Mouse (Mus musculus) heart, embryonic 16.5 days (tissue): Measurements from ENCODE around the gene Erbin. TPM values are rescaled to one million over a fixed set of nuclear protein-coding genes. Genes with fewer than 3 reads are reported as not detected.
A peak's percentile ranks its signal among the peaks of the same experiment; 100 is the strongest.

Source experiments
- ATAC-seq: fragments of 200-750 bp; cut with Nextera tagmentation; replicated peaks from 2 replicates; pipeline ENCODE4 v1.8.0; 2017; ENCODE audit warnings: moderate number of reproducible peaks; ENCODE audit not compliant: insufficient read depth, low FRiP score; ENCODE audit errors: extremely low read depth
- H3K27ac ChIP-seq: fragments of 300-500 bp; sonication (generic); 2 replicates; pipeline ENCODE4 v1.5.1; 2014; ENCODE audit warnings: mild to moderate bottlenecking, low read length, control low read depth, moderate library complexity
- H3K27me3 ChIP-seq: fragments of 300-500 bp; sonication (generic); 2 replicates; pipeline ENCODE4 v1.6.1; 2014; ENCODE audit warnings: low read length, mixed read lengths; ENCODE audit not compliant: control insufficient read depth, insufficient read depth
- H3K36me3 ChIP-seq: fragments of 300-500 bp; sonication (generic); 2 replicates; pipeline ENCODE4 v1.6.1; 2014; ENCODE audit not compliant: control insufficient read depth, insufficient read depth
- H3K4me1 ChIP-seq: fragments of 300-500 bp; sonication (generic); 2 replicates; pipeline ENCODE4 v1.6.1; 2014; ENCODE audit warnings: low read length, mixed read lengths; ENCODE audit not compliant: control insufficient read depth, insufficient read depth
- H3K4me2 ChIP-seq: fragments of 300-500 bp; sonication (generic); 2 replicates; pipeline ENCODE4 v1.6.1; 2014; ENCODE audit warnings: low read depth, mild to moderate bottlenecking, control low read depth, low read length
- H3K4me3 ChIP-seq: fragments of 300-500 bp; sonication (generic); 2 replicates; pipeline ENCODE4 v1.5.1; 2014; ENCODE audit warnings: mild to moderate bottlenecking, control low read depth, low read length
- H3K9ac ChIP-seq: fragments of 300-500 bp; sonication (generic); 2 replicates; pipeline ENCODE4 v1.6.1; 2014; ENCODE audit warnings: low read length, control low read depth
- H3K9me3 ChIP-seq: fragments of 300-500 bp; sonication (generic); replicated peaks from 2 replicates; pipeline ENCODE4 v1.6.1; 2016; ENCODE audit warnings: low read length; ENCODE audit not compliant: control insufficient read depth
- WGBS: fragments of 180-500 bp; shearing (Covaris S2); extraction: QIAGEN DNeasy Blood & Tissue Kit; methylation state at CpG from one replicate; pipeline ENCODE4 v1.1.7; 2014; 5-methylcytosine and 5-hydroxymethylcytosine counted together
- polyA plus RNA-seq: library from polyadenylated mRNA; unstranded; fragments of >200 nt; fragmentation: Nextera tagmentation; extraction: Ambion mirVana; gene quantifications from 2 replicates; pipeline ENCODE4 v1.2.1, GENCODE M21; 2015

The Erbin gene
- polyA plus RNA-seq, 1 experiment from 2014 or later, result 10.2 TPM

GRCm38 (mm10) chr13:103955652-103956051 lies 35.3 kb upstream of the Erbin start:
- Histone ChIP-seq H3K9me3 (no peaks in the 10 kb centered on the region), H3K4me3 (no peak overlapping the region), H3K27ac (no peak overlapping the region), H3K4me2 (no peak overlapping the region), H3K9ac (no peak overlapping the region), H3K36me3 (no peaks in the 10 kb centered on the region), H3K27me3 (no peaks in the 10 kb centered on the region), H3K4me1 (peaks cover 7% of the 10 kb centered on the region)
- no peak for ATAC-seq
- WGBS, result 49% methylated on average over 2 of the region's 2 CpGs

DNA sequence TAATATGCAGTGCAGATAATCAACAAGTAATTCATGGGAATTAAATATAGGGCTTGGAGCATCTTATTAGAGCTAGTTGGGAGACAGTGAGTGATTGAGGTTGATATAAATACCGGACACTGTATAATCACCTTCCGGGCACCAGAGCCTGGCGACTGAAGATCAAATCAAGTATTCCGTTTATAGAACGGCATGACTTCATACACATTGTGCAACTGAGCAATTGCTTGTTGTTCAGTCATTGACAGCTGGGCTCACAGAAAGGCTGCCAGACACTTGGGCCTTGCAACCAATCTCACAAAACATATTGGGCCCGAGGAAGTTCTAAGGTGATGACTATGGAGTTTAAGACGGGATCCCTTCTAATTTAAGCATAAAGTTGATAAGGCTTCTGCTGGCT lies 31.1 kb upstream of the Erbin start:
- no peaks in the 10 kb centered on the region for H3K36me3 ChIP-seq
- H3K27me3 ChIP-seq, result no peaks in the 10 kb centered on the region
- ATAC-seq, result no peak
- WGBS, result 61% methylated on average over 7 of the region's 7 CpGs
- no peak overlapping the region for H3K27ac ChIP-seq
- H3K4me1 ChIP-seq, result peaks cover 3% of the 10 kb centered on the region; the same call in 1 of the 2 replicates
- no peak overlapping the region for H3K9ac ChIP-seq
- no peak overlapping the region for H3K4me3 ChIP-seq
- no peak overlapping the region for H3K4me2 ChIP-seq
- no peaks in the 10 kb centered on the region for H3K9me3 ChIP-seq

DNA sequence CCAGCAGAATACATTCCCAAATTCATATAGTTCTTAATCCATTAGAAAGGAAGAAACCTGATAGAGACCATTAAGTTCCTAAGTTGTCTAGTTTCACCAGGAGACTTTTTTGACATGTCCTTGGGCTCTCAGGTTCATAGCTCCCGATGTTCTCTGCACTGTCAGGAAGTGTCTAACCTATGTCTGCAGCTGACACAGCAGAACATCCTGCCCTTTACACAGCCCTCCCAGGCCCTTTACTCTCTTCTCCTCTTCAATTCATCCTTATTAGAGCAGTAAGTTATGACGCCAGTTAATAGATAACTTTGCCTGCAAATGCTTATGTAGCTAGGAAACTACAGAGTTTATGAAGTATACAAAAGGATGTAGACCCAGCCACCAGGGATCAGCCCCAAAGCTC lies 20.5 kb upstream of the Erbin start:
- no peak for ATAC-seq
- Histone ChIP-seq H3K9me3 (no peaks in the 10 kb centered on the region), H3K4me1 (no peaks in the 10 kb centered on the region), H3K27ac (no peak overlapping the region), H3K4me2 (no peak overlapping the region), H3K36me3 (no peaks in the 10 kb centered on the region), H3K27me3 (no peaks in the 10 kb centered on the region), H3K9ac (no peak overlapping the region), H3K4me3 (no peak overlapping the region)
- WGBS, result 68% methylated on average over 2 of the region's 2 CpGs

GRCm38 (mm10) chr13:103924586-103924985 lies 4.3 kb upstream of the Erbin start:
- H3K27ac ChIP-seq, result no peak overlapping the region
- ATAC-seq, result no peak
- no peak overlapping the region for H3K4me3 ChIP-seq
- 38% methylated on average over 6 of the region's 6 CpGs for WGBS
- no peaks in the 10 kb centered on the region for H3K27me3 ChIP-seq
- H3K9me3 ChIP-seq, result no peaks in the 10 kb centered on the region
- no peak overlapping the region for H3K9ac ChIP-seq
- H3K4me2 ChIP-seq, result no peak overlapping the region
- H3K4me1 ChIP-seq, result peaks cover 7% of the 10 kb centered on the region
- no peaks in the 10 kb centered on the region for H3K36me3 ChIP-seq

DNA sequence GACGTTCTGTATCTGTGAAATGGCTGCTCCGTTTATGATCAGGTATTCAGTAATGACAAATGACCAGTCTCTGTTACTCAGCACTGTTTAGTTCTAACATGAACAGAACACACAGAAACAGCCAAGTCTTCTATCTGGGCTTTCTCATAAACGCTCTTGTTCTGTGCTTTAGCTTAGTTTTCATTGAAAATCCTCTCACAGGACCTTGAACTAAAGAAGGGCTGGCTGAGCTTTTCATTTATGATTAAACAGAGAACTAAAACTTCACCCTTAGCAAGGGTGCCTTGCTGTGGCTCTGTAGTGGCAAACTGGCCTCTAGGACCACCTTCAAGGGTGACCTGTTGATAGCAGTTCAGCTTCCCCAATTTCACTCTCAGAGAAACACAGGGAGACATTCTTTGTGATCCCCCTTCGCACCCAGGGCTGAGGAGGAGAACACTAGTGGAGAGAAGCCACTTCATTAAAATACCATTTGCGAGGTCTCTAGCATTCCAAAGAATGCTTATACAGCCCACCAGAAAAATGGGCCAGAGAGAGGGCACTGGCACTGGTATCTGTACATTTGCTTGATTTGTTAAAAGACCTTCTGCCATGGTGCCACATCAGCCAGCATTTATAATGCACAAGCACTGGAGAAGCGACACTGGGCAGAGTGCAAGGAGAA lies 3.2 kb upstream of the Erbin start:
- WGBS, result 82% methylated on average over 6 of the region's 6 CpGs
- Histone ChIP-seq H3K4me3 (no peak overlapping the region), H3K27ac (no peak overlapping the region), H3K4me2 (no peak overlapping the region), H3K27me3 (no peaks in the 10 kb centered on the region), H3K9ac (no peak overlapping the region), H3K36me3 (no peaks in the 10 kb centered on the region), H3K4me1 (peaks cover 7% of the 10 kb centered on the region), H3K9me3 (no peaks in the 10 kb centered on the region)
- ATAC-seq, result no peak

GRCm38 (mm10) chr13:103921831-103922380 lies 1.6 kb upstream of the Erbin start:
- H3K27ac ChIP-seq, result peak overlapping the region; percentile 100
- no peak for ATAC-seq
- H3K4me3 ChIP-seq, result peak overlapping the region; percentile 71
- no peaks in the 10 kb centered on the region for H3K36me3 ChIP-seq
- peak overlapping the region; percentile 91 for H3K4me2 ChIP-seq
- no peaks in the 10 kb centered on the region for H3K9me3 ChIP-seq
- peak overlapping the region; percentile 99 for H3K9ac ChIP-seq
- WGBS, result 19% methylated on average over 11 of the region's 11 CpGs
- peaks cover 11% of the 10 kb centered on the region for H3K4me1 ChIP-seq
- H3K27me3 ChIP-seq, result no peaks in the 10 kb centered on the region

- no peaks in the 10 kb centered on the region for H3K9me3 ChIP-seq
- under 1% methylated on average over 60 of the region's 125 CpGs for WGBS
- H3K4me1 ChIP-seq, result peaks cover 14% of the 10 kb centered on the region
- H3K9ac ChIP-seq, result peak overlapping the region; percentile 99
- peak overlapping the region; percentile 91 for H3K4me2 ChIP-seq
- peak overlapping the region; percentile 100 for H3K27ac ChIP-seq
- H3K4me3 ChIP-seq, result peak overlapping the region; percentile 71
- no peaks in the 10 kb centered on the region for H3K27me3 ChIP-seq
- peak; percentile 91 for ATAC-seq
- no peaks in the 10 kb centered on the region for H3K36me3 ChIP-seq
Observed at GRCm38 (mm10) chr13:103920933-103921830, 868 bp upstream of the Erbin start.

DNA sequence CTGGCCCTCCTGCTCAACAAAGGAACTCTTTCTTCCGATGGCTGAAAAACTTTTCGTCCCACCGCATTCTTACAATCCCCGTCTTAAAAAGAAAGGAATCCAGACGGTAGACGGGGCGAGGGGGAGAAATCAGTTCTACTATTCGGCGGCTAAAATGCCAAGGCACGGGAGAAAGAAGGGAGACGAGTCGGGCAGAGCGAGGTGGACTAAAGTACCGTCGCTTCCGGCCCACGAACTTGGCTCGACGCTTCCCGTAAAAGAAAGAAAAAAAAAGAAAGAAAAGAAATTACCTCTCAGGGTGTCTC lies 406 bp downstream of the Erbin start:
- Histone ChIP-seq H3K4me2 (peak overlapping the region; percentile 91), H3K36me3 (no peaks in the 10 kb centered on the region)
- WGBS, result under 1% methylated on average over 20 of the region's 20 CpGs

More for the DNA sequence above, 406 bp downstream of the Erbin start:
- Histone ChIP-seq H3K4me3 (peak overlapping the region; percentile 71), H3K27me3 (no peaks in the 10 kb centered on the region), H3K9ac (peak overlapping the region; percentile 99), H3K27ac (peak overlapping the region; percentile 100), H3K4me1 (peaks cover 14% of the 10 kb centered on the region), H3K9me3 (no peaks in the 10 kb centered on the region)
- ATAC-seq, result no peak
